Mouse (Mus musculus): ENCODE measurements around the gene Tspan17.
"Not testable (repeated sequence)": the region's sequence is repeated elsewhere in the genome, so short reads cannot be mapped to it uniquely, and the experiment has no call there.

Gene Tspan17

DNA sequence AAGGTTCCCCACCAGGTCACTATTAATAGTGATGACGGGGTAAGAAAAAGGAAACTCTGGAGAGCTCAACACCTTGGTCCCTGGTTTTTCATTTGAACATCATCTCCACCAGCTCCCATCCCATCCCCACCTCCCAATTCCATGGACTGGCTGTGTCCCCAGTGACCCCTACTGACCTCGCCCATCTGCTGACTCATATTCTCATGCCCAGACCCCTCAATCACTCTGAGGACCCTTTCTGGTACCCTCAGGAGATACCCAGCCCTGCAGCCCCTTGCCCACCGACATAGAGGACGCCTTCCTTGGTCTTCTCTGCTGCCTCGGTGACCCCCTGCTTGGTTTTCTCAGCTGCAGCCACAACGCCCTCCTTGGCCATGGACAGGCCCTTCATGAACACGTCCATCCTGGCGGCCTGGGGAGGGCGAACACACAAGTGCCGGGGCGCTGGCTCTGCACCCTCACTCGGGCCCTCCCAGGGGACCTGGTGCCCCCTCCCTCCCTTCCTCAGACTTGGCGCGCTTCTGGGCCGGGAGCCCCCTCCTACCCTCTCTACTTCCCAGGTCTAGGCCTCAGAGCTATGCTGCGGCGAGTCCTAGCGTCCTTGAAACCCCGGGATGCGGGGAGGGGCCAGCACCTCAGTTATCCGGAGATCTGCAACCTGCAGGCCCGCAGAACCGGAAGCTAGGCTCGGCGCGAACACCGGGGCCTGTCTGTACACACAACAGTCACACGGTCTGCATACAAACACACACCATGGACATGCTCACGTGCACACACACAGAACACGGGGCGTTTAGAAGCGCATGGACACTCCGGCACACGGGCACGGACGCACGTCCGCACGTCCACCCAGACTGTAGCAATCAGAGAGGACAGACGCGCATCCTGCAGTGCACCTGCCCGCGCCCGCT is 23.6 kb upstream of the Tspan17 start:
- no peak for DNase-seq

DNA sequence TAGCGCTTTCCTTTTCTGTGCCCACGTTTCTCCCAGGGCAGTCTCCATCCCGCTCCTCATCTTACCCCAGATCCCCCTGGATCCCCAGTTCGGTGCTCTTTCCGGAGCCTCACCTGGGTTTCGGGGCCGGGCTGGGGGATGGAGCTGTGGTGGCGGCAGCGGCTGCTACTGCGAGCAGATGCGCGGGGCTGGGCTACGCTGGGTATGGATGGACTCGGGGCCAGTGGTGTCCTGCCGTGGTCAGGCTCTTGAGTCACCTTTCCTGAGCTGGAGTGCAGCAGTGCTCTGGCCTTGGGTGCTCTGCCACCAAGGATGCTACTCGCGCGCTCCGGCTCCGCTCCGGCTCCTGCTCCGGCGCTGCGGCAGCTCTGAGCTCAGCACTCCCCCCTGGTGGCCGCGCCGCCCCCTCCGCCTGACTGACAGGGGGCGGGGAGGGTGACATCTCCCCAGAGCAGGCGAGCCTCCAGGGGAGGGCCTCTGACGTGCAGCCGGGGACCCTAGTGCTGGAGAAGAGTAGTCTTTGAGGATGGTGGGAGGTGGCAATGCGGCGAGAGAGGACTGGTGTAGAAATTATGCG is 22.9 kb upstream of the Tspan17 start, which contains the start of gene Sncb:
Gene Sncb (minus strand): TSS at position 404 of the 577 bp plus-strand sequence.
- peak; percentile 79 for DNase-seq

DNA sequence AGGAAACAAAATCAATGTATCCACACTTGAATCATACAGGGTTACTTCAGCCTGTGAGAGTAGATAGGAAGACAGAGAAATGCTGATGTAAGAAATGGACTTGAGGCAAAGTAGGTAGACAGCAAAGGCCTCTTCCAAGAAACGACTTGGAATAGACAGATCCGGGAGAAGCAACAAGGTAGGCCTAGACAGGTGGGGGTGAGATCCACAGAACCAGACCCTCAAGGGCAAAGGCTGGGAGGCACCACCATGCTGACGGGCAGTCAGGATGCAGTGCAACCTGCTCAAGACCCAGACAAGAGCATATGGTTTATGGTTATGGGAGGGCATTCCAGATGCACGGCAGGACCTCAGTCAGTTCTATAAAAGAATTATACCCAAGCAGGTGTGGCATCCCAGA is 22.2 kb upstream of the Tspan17 start:
- no peak for DNase-seq

DNA sequence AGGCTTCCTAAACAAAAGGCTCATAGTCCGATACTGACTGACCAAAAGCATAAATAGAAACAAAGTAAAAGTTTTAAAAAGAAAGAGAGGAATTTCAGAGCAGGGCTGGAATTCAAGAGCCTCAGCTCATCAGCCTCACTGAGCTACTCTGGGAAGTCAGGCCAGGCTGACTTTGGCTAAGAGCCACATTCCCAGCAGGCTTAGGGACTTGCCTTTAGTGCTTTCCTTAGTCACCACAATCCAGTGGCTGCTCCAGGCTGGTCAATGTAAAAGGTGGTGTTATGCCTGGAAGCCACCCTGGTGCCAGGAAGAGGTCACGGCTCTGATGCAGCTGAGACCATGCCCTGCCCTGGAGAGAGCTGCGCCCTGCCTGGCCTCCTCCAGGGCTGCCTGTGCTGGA is 8.6 kb upstream of the Tspan17 start:
- DNase-seq = no peak

DNA sequence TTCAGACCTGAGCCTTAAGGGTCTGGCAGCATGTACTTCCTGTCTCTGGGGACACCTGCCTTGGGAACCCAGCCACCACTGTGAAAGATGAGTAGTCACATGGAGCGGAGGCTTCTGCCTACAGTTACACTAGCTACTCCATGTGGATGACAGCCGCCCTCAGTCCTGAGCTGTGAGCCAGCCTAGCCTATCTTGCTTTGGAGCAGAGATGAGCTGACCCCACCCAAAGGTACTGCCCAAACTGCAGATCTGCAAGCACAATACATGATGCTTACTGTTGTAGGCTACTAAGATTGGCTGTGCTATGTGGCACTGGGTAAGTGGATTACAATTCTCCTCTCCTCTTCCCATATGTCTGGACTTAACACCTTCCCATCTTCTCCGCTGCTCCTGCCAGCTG is 8.1 kb upstream of the Tspan17 start:
- DNase-seq = no peak

DNA sequence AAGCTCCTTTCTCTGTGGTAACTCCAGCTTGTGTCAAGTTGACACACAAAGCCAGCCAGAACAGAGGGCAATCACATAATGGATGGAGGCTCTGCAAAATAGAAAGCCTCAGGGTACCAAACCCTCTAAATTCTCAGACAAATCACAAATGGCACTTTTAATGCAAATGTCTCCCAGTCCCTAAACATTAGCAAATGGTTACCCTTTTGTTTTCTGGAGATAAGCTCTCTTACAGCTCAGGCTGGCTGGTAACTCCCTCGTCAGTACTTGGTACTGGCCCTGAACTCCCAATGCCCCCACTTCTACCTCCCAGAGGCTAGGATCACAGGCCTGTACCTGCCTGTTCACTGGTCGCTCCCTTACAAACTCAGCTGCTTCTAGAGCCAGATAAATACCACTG is 5.9 kb upstream of the Tspan17 start:
- no peak for DNase-seq

DNA sequence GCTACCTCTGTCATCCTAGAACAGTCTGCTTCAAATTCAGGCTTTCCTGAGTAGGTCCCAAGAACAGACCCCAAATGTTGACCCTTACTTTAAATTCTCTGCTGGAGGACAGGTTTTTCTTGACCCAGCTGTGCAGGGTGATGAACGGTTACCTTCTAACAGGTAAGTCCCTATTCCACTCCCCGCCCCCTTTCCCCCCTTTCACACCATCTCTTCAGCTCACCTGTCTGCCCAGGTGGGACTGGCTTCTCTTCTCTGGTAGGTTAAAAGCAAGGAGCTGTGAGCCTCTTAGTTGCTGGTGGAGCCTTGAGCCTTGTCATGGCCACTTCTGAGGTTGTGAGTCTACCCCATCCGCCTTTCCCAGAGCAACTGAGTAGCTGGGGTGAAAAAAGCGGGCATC is 5.5 kb upstream of the Tspan17 start, which contains the start of gene Eif4e1b:
Gene Eif4e1b (plus strand): TSS at position 301 of the 400 bp plus-strand sequence.
- DNase-seq = no peak

DNA sequence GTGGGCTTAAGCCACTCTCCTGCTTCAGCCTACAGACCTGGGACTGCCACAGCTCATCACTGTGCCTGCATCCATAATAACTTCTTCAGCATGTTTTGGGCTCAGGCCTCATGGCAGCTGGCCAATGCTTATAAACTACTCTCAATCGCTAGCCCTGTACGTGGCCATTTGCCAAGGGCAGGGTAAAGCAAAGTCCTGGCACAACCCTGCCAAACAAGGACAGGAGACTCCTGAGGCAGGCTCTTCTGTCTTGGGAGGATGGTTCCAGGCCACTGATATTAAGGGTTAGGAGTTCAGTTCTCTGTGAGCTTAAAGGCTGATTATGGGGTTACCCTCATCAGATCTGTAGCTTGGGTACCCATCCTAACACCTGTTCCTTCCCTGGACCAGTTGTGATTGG is 1.6 kb upstream of the Tspan17 start:
- not testable (repeated sequence) for DNase-seq

DNA sequence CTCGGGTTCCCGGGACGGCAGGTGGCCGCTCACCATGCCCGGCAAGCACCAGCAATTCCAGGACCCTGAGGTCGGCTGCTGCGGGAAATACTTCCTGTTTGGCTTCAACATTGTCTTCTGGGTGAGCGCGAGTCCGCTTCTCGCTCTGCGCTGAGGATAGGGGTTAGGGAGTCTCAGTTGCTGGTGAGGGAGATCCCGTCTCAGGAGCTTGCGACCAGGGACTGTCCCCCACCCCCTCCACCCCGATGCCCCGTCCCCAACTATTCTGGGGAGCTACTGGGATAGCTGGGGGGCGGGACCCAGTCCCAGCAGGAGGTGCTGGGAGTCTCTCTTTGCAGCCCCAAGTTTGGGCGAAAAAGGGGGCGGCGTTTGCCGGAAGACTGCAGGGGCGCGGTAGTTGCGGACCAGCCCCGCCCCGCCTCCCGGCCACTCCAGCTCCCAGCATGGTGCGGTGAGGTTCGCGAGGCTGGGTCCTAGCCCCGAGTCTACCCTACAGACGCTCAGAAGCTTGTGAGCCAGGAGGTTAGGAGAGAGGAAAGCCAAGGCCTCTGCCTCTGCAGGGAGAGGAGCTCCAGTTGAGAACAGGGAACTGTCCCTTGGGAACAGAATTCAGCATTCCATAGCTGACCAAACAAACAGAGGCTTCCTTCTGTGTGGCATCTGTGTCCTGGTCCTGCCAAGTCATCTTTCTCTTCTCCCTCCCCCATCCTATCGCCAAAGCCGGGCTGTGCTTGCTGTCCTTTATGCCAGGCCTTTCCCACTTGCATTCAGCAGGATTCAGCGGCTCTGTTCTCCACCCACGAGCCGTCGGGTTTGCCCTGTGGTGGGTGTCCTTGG is 602 bp downstream of the Tspan17 start:
- peak; percentile 68 for DNase-seq

DNA sequence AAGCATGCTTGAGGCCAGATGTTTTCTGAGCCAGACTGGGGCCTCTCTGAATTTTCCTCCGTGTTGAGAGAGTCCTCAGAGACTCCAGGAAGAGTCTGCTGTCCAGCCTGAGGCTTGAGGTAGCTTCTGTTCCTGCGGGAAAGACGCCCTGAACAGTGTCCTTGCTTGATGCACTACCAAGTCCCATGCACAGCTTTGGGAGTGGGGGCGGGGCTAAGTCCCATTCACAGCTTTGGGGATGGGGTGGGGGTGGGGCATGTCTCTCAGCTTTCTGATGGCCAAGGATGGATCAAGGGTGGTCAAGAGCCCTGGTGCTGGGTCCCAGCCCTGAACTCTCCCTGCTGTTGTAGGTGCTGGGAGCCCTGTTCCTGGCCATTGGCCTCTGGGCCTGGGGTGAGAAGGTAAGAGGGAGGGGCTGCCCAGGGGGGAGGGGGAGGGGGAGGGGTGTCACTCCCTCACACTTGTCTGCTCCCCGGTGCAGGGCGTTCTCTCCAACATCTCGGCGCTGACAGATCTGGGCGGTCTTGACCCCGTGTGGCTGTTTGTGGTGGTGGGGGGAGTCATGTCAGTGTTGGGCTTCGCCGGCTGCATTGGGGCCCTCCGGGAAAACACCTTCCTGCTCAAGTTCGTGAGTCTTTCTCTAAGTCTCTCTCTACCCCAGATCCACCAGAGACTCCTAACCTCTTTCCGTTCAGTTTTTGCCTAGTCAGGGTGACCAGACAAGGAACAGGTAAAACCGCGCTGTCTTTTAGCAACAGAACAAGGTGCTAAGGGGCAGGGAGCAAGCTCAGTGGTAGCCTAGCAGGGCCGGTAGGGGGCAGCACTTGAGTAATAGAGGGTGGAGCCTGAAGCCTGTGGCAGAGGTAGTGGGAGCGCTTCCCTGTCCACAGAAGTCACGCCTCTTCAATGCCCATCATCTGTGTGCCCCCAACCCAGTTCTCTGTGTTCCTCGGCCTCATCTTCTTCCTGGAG is 3.4 kb downstream of the Tspan17 start:
- DNase-seq = no peak

DNA sequence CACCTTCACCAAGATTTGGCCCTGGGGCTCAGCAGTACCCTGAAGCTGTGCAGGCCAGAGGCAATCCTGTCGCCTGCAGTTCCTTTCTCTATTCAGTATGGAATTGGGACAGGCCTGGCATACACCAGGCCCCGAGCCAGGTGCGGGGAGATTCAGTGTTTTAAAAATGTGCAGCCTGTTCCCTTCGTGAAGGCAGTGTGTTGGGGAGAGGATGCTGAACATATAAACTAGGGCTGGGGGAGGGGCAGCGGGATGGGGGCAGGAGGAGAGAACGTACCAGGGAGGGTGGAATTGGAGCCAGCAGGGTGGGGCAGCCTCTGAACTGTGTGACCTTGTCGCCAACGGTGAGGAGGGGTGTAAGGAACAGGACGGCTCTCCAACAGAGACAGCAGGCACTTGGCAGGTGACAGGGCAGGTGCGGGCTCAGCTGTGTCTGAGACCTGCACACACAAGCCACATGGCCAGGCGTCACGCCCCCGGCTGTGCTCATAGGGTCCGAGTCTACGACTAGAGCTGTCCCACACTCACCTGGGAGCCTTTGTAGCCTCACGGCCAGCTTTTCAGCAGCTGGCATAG is 4.9 kb downstream of the Tspan17 start:
- no peak for DNase-seq

DNA sequence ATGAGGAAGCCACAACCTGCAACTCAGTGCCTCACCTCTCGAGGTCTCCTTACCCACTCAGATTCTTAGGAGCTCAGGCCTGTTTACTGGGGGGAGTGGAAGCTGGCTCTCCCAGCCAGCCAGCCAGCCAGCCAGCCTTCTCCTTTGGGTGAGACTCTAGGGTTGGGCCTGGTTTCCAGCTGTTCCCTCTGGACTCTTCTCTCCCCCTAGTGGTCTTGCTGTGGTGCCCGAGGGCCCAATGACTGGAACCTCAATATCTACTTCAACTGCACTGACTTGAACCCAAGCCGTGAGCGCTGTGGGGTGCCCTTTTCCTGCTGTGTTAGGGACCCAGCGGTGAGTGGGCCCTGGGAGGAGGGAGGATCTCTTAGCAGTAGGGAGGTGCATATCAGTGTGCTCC is 5.7 kb downstream of the Tspan17 start:
- no peak for DNase-seq

DNA sequence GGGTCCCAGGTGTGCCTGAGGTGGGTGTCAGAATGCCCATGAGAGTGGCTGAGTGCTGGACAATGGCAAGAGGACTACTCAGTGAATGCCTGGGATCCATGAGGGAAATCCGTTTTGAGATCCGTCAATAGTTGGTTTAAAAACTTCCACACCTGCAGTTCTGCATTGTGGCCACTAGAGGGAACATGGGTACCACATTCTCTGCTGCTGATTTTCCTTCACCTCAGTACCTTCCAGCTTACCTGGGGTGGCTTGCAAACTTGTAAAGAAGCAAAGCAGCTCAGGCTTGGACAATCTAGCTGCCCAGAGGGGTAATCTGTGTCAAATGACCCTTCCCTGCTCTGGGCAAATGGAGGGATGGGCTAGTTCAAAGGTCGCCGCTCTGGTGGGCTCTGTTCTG is 8.2 kb downstream of the Tspan17 start:
- peak; percentile 66 for DNase-seq

DNA sequence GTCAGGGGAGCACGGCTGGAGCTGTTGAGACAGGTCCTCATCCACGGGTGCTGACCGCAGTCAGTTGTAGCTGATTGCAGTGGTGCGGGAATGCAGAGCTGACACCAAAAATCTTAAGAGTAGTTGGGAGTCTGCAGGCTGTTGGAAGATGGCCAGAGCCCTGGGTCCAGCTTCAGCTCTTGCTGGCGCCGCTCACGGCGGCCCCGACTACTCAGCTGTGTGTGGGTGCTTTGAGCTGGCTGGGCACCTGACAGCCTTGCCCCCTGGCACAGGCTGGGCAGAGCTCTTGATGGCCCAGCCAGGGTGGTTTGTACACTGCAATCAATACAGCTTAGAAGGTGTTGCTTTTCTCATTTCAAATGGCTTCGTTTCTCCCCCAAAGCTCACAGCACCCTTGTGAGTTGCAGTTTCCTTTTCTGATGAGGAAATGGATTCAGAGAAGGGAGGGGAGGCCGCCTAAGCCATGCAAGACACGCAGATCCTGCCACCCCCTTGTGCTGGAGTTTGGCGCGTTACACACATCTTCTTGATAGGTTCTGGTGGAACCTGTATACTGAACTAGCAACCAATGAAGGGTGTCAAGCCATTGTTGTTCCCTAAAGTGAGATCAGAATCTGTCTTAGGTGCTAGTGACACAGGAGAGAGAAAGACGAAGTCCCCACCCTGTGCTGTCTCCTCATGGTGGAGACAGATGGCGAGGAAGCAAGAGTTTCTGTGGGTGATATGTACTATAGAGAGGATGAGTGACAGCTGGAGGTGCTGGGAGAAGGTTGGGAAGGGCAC is 8.9 kb downstream of the Tspan17 start:
- DNase-seq = no peak

DNA sequence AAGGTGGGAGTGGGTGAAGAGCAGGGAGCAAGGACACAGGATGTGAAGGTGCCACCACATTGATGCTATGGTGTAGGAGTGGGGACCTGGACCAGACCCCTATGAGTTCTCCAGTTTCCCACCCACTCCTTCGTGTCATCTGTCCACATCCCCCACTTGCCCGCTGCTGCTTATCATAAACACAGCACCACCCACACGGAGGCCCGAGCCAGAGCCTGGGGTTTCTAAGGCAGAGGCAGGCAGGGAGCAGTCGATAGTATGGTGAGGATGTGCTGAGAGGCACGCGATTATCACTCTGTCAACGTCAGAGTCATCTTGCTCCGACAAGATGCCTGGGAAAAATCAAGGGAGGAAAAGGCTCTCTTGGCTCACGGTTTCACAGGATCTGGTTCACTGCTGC is 9.6 kb downstream of the Tspan17 start:
- no peak for DNase-seq

DNA sequence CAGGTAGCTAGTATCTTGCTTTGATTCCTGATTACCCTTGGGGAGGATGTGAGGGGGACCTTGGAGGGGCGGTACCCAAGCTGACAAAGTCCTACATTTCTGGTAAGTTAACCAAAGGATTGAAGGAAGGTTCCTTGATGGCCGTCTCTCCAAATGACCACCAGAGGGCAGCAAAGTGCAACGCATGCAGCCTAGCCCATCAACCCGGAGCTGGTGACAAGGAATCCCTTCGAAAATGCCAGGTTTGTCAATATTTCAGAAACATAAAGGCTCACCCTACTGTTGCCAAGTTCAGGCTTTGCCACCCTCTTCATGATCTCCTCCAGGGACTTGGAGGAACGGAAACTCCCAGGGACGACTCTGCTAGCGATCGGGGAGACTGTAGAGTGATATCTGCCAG is 10.5 kb downstream of the Tspan17 start:
- peak; percentile 84 for DNase-seq

DNA sequence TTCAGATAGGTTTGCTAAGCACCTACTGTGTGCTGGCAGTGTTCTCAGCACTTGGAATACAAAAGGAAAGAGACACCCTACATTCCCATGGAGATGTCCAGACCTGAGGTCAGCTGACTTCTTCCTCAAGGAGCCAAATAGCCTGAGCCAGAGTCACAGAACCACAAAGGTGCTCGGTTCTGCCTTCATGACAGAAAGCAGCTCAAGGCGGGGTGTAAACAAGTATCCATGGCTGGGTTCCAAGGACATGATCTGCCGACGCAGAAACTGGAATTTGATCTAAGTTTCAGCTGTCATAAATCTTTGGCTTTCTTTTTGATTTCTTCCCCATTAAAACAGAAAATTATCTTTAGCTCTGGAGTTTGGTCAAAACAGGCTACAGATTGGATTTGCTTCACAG is 11.0 kb downstream of the Tspan17 start:
- no peak for DNase-seq

DNA sequence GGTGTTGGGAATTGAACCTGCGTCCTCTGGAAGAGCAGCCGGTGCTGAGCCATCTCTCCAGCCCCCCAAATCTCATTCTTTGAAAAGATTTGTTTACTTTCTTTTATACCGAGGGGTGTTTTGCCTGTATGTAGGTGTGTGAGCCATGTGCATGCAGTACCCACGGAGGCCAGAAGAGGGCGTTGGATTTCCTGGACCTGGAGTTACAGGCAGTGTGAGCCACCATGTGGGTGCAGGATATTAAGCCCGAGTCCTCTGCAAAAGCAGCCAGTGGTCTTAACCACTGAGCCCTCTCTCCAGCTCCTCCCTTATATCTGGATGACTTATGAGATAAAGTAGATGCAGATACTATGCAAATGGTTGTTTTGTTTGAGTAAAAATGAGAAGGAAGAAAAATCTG is 13.8 kb downstream of the Tspan17 start:
- no peak for DNase-seq

DNA sequence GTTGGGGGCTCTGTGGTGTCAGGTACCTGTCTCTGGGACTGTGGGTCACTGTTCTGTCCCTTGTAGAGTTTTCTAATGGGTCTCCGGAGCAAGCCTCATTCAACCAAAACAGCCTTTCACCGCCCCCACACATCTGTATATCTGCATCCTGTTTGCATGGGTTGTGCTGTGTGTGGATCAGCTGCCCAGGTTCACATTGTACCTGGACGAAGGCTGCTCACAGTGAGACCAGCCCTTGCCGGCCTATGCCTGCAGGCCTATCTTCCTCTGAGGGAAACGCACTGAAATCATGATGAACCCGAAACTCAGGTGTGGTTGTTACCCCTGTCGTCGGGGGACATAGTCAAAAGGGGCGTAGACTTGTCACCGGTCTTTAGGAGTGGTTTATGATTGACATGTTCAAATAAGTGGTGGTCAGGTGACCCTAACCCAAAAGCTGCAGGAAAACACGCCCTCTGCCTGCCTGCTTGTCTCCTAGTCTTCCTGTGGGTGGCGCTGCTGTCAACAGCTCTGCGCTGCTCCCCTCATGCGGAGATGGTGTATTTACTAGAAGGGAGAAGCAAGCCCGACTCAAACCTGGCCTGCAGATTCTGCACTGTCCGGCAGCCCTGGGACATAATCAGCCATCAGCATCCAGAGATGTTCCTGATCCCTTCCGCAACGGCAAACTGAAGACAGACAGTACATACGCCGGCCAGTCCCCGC is 16.1 kb downstream of the Tspan17 start:
- peak; percentile 57 for DNase-seq

DNA sequence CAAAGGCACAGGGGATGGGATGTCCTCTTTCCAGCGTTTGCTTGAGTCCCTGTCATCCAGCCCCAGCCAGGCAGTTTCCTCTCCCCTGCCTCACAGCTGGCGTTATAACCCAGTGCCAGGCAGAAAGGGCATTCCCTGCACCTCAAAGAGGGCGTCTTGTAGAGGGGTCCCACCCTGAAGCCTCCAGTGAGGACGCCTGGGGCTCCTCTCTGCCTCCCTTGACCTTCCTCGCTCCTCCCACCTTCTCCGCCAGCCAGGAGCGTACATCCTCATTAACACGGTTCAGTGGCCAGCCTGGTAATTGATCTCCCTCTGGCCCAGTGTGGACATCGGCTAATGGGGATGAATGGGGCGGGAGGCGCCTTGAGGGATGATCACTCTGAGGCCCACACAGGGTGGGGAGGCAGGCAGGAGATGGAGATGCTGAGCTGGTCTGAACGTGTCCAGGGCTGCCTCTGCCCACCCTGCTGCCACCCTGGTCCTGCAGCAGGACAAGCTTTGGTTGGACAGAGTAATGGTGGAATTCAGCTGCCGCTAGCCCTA is 17.3 kb downstream of the Tspan17 start:
- peak; percentile 50 for DNase-seq

Measured in embryo, embryonic 11 days (tissue).